Mouse (Mus musculus) gastrocnemius, postnatal 10 days (tissue): Measurements from ENCODE around the gene Vmn1r143. TPM values are rescaled to one million over a fixed set of nuclear protein-coding genes. Genes with fewer than 3 reads are reported as not detected.
"Not testable (repeated sequence)": the region's sequence is repeated elsewhere in the genome, so short reads cannot be mapped to it uniquely, and the experiment has no call there.

ENCODE experiments used
- DNase-seq: peaks from one replicate; pipeline ENCODE4 v3.0.0; 2021; ENCODE audit warnings: mixed read lengths
- long read RNA-seq, 2 experiments: library from polyadenylated mRNA; stranded (forward); transcript quantifications; one replicate each; pipeline ENCODE4 v2.0.0; 2021
- total RNA-seq, 2 experiments: library from RNA; stranded (reverse); gene quantifications; 2 replicates each; pipeline ENCODE4 v1.2.3; 2021

The Vmn1r143 gene
- total RNA-seq: not detected
- long read RNA-seq, experiment 1: 0 reads
- long read RNA-seq, experiment 2: 0 reads

GRCm38 (mm10) chr7:22189077-22189476 lies at the start of gene Vmn1r143:
Vmn1r143 (plus strand) TSS chr7:22189377.
- not testable (repeated sequence) for DNase-seq

DNA sequence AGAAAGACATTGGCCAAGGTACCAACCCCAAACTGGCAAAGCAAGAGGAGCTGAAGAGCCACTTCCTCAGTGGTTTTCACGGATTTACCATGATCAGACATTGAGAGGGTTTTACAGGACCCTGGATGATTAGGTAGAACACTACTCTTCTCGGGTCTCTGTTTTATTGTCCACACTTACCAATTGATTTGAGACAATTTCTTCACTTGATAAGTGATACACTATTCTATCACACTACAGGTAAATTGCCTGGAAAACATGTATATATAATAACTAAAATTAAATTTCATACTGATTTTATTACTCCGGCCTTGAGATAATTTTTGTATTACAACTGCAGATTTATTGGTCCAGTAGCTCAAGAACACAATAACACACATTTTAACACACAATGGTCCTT lies 25.2 kb upstream of the Vmn1r143 start, which contains the start of gene Vmn1r142:
Gene Vmn1r142, minus strand, starts transcription at position 101 of the 400 bp plus-strand sequence.
- not testable (repeated sequence) for DNase-seq

DNA sequence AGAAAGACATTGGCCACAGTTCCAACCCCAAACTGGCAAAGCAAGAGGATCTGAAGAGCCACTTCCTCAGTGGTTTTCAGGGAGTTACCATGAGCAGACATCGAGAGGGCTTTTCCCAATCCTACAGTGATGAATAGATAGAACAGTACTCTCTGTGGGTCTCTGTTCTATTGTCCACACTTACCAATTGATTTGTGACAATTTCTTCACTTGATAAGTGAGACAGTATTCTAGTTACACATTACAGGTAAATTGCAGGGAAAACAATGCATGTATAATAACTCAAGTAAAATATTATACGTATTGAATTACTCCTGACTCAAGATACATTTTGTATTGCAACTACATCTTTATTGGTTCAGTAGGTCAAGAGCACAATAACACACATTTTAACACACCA lies 12.0 kb downstream of the Vmn1r143 start, which contains the start of gene Gm8653:
Gene Gm8653, minus strand, starts transcription at position 101 of the 400 bp plus-strand sequence.
- not testable (repeated sequence) for DNase-seq

DNA sequence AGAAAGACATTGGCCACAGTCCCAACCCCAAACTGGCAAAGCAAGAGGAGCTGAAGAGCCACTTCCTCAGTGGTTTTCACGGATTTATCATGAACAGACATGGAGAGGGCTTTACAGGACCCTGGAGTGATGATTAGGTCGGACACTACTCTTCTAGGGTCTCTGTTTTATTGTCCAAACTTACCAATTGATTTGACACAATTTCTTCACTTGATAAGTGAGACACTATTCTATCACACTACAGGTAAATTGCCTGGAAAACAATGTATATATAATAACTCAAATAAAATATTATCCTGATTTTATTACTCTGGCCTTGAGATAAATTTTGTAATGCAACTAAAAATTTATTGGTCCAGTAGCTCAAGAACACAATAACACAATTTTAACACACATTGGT lies 40.2 kb downstream of the Vmn1r143 start, which contains the start of gene Gm8453:
Gene Gm8453, minus strand, starts transcription at position 101 of the 400 bp plus-strand sequence.
- DNase-seq: not testable (repeated sequence)

Other genes with a start within 250 kb of the Vmn1r143 start
- not detected for gene Vmn1r137, start 194.8 kb upstream of the Vmn1r143 start, total RNA-seq
- gene Vmn1r138, start 160.5 kb upstream of the Vmn1r143 start, total RNA-seq: not detected
- not detected for gene Gm6176, start 133.1 kb upstream of the Vmn1r143 start, total RNA-seq
- gene Vmn1r139, start 120.3 kb upstream of the Vmn1r143 start, total RNA-seq: not detected
- gene Gm16451, start 71.1 kb upstream of the Vmn1r143 start, total RNA-seq: not detected
- not detected for gene Gm10666, start 54.6 kb upstream of the Vmn1r143 start, total RNA-seq
- gene Vmn1r142, start 25.3 kb upstream of the Vmn1r143 start, total RNA-seq: not detected
- not detected for gene Gm8653, start 11.9 kb downstream of the Vmn1r143 start, total RNA-seq
- not detected for gene Gm8453, start 40.1 kb downstream of the Vmn1r143 start, total RNA-seq
- not detected for gene Gm4187, start 140.3 kb downstream of the Vmn1r143 start, total RNA-seq
- not detected for gene Gm8660, start 181.7 kb downstream of the Vmn1r143 start, total RNA-seq
- gene Vmn1r148, start 224.2 kb downstream of the Vmn1r143 start, total RNA-seq: not detected
- not detected for gene Vmn1r149, start 248.9 kb downstream of the Vmn1r143 start, total RNA-seq